Mouse (Mus musculus): ENCODE measurements around the gene Smu1. TPM values are rescaled to one million over a fixed set of nuclear protein-coding genes. Genes with fewer than 3 reads are reported as not detected.
A peak's percentile ranks its signal among the peaks of the same experiment; 100 is the strongest.

Smu1 gene
- polyA plus RNA-seq, 1 experiment from 2014 or later = 139 TPM

DNA sequence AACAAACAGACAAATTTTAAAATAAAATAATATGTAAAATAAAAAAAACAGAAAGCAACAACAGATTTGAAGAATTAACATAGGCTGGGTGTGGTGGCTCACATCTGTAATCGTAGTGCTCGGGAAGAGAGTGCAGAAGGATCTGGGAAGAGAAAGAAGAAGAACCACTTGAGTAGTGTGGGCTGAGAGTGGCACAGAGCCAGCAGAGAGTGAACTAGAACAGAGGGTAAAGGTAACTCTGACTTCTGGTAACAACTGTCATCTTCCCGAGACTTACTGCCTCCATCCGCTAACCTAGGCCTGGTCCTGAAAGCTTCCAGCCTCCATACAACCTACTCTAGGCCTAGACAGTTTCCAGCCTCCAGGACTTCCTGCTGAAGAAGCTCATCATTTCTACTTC lies 33.5 kb upstream of the Smu1 start:
- Histone ChIP-seq H3K4me1 (replicated peaks; ENCODE audit: control insufficient read depth, insufficient read depth, low read length) (no peaks in the 10 kb centered on the region), H3K27me3 (ENCODE audit: control insufficient read depth, insufficient read depth, low read depth, low read length) (no peaks in the 10 kb centered on the region), H3K36me3 (ENCODE audit: control insufficient read depth, insufficient read depth, low read length) (no peaks in the 10 kb centered on the region), H3K9ac (ENCODE audit: low read length) (no peak overlapping the region), H3K4me2 (ENCODE audit: low read depth, low read length) (no peak overlapping the region), H3K27ac (ENCODE audit: low read length) (no peak overlapping the region), H3K9me3 (ENCODE audit: control insufficient read depth, low read length) (no peaks in the 10 kb centered on the region), H3K4me3 (ENCODE audit: low read length) (no peak overlapping the region)
- WGBS = 89% methylated on average over 4 of the region's 4 CpGs
- no peak for ATAC-seq (ENCODE audit: low read depth)

DNA sequence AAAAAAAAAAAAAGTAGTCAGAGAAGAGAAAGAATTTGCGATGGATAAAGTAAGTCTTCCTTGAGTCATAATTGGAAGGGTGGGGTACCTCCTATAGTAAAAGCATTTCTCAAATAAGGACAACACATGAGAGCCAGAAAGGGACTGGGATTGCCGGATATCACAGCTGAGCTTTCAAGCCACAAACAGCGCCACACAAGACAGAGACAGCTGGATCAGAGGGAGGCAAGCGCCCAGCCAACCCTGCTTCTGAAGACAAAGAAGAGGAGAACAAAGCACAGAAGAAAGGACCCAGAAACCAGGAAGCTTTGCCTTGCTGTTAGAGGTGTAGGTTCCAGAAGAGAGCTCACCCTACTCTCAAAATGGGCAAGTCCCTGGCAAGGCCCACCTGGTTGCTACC lies 28.9 kb upstream of the Smu1 start:
- Histone ChIP-seq H3K27me3 (ENCODE audit: control insufficient read depth, insufficient read depth, low read depth, low read length) (no peaks in the 10 kb centered on the region), H3K4me1 (replicated peaks; ENCODE audit: control insufficient read depth, insufficient read depth, low read length) (0 out of 2 replicates have a peak, but pooled peaks cover under 1% of the 10 kb centered on the region), H3K36me3 (ENCODE audit: control insufficient read depth, insufficient read depth, low read length) (no peaks in the 10 kb centered on the region), H3K9ac (ENCODE audit: low read length) (no peak overlapping the region), H3K27ac (ENCODE audit: low read length) (no peak overlapping the region), H3K4me2 (ENCODE audit: low read depth, low read length) (no peak overlapping the region), H3K4me3 (ENCODE audit: low read length) (no peak overlapping the region), H3K9me3 (ENCODE audit: control insufficient read depth, low read length) (no peaks in the 10 kb centered on the region)
- no peak for ATAC-seq (ENCODE audit: low read depth)
- WGBS = 92% methylated on average over 4 of the region's 4 CpGs

- WGBS = 67% methylated on average over 9 of the region's 9 CpGs
- Histone ChIP-seq H3K27ac (ENCODE audit: low read length) (no peak overlapping the region), H3K4me1 (replicated peaks; ENCODE audit: control insufficient read depth, insufficient read depth, low read length) (0 out of 2 replicates have a peak, but pooled peaks cover 2% of the 10 kb centered on the region), H3K9ac (ENCODE audit: low read length) (no peak overlapping the region), H3K4me3 (ENCODE audit: low read length) (no peak overlapping the region), H3K9me3 (ENCODE audit: control insufficient read depth, low read length) (no peaks in the 10 kb centered on the region), H3K36me3 (ENCODE audit: control insufficient read depth, insufficient read depth, low read length) (no peaks in the 10 kb centered on the region), H3K27me3 (ENCODE audit: control insufficient read depth, insufficient read depth, low read depth, low read length) (no peaks in the 10 kb centered on the region), H3K4me2 (ENCODE audit: low read depth, low read length) (no peak overlapping the region)
- ATAC-seq (ENCODE audit: low read depth) = no peak
These were observed 28.0 kb upstream of the Smu1 start for GRCm38 (mm10) chr4:40785620-40786166.

GRCm38 (mm10) chr4:40784556-40785169 lies 26.9 kb upstream of the Smu1 start:
- H3K4me1 ChIP-seq (replicated peaks; ENCODE audit: control insufficient read depth, insufficient read depth, low read length) = 0 out of 2 replicates have a peak, but pooled peaks cover 2% of the 10 kb centered on the region
- WGBS = 41% methylated on average over 10 of the region's 10 CpGs
- no peaks in the 10 kb centered on the region for H3K9me3 ChIP-seq (ENCODE audit: control insufficient read depth, low read length)
- no peaks in the 10 kb centered on the region for H3K27me3 ChIP-seq (ENCODE audit: control insufficient read depth, insufficient read depth, low read depth, low read length)
- no peak overlapping the region for H3K4me3 ChIP-seq (ENCODE audit: low read length)
- no peaks in the 10 kb centered on the region for H3K36me3 ChIP-seq (ENCODE audit: control insufficient read depth, insufficient read depth, low read length)
- H3K9ac ChIP-seq (ENCODE audit: low read length) = no peak overlapping the region
- ATAC-seq (ENCODE audit: low read depth) = peak; percentile 66
- peak overlapping the region; percentile 23 for H3K27ac ChIP-seq (ENCODE audit: low read length)
- H3K4me2 ChIP-seq (ENCODE audit: low read depth, low read length) = no peak overlapping the region

DNA sequence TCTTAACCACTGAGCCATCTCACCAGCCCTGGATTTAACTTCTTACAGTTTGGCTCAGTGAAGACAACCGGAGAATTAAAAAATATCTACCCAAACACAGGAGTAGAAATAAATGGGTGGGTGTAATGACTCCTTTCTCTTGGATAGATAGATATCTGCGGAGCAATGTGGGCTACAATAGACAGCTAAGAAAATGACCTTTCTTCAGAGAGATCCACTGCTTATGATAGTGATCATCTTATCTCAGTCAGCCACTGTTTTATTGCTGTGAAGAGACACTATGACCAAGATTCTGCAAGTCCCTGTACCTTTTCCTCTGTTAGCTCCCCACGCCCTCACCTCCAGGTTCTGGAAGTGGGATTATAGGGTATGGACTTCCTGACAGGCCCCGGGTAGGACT lies 25.3 kb upstream of the Smu1 start:
- WGBS = 92% methylated on average over 4 of the region's 4 CpGs

GRCm38 (mm10) chr4:40781797-40782495 lies 24.2 kb upstream of the Smu1 start:
- Histone ChIP-seq H3K36me3 (ENCODE audit: control insufficient read depth, insufficient read depth, low read length) (no peaks in the 10 kb centered on the region), H3K4me2 (ENCODE audit: low read depth, low read length) (no peak overlapping the region), H3K4me3 (ENCODE audit: low read length) (no peak overlapping the region), H3K9me3 (ENCODE audit: control insufficient read depth, low read length) (no peaks in the 10 kb centered on the region), H3K9ac (ENCODE audit: low read length) (no peak overlapping the region), H3K4me1 (replicated peaks; ENCODE audit: control insufficient read depth, insufficient read depth, low read length) (peaks cover 6% of the 10 kb centered on the region; the same call in 1 of the 2 replicates), H3K27ac (ENCODE audit: low read length) (no peak overlapping the region), H3K27me3 (ENCODE audit: control insufficient read depth, insufficient read depth, low read depth, low read length) (no peaks in the 10 kb centered on the region)
- ATAC-seq (ENCODE audit: low read depth) = no peak
- 43% methylated on average over 8 of the region's 8 CpGs for WGBS

More for the DNA sequence above, 25.3 kb upstream of the Smu1 start:
- H3K9me3 ChIP-seq (ENCODE audit: control insufficient read depth, low read length) = no peaks in the 10 kb centered on the region
- H3K36me3 ChIP-seq (ENCODE audit: control insufficient read depth, insufficient read depth, low read length) = no peaks in the 10 kb centered on the region
- H3K4me3 ChIP-seq (ENCODE audit: low read length) = no peak overlapping the region
- no peaks in the 10 kb centered on the region for H3K27me3 ChIP-seq (ENCODE audit: control insufficient read depth, insufficient read depth, low read depth, low read length)
- H3K9ac ChIP-seq (ENCODE audit: low read length) = no peak overlapping the region
- H3K27ac ChIP-seq (ENCODE audit: low read length) = no peak overlapping the region
- no peak overlapping the region for H3K4me2 ChIP-seq (ENCODE audit: low read depth, low read length)
- H3K4me1 ChIP-seq (replicated peaks; ENCODE audit: control insufficient read depth, insufficient read depth, low read length) = 0 out of 2 replicates have a peak, but pooled peaks cover 2% of the 10 kb centered on the region
- ATAC-seq (ENCODE audit: low read depth) = no peak

DNA sequence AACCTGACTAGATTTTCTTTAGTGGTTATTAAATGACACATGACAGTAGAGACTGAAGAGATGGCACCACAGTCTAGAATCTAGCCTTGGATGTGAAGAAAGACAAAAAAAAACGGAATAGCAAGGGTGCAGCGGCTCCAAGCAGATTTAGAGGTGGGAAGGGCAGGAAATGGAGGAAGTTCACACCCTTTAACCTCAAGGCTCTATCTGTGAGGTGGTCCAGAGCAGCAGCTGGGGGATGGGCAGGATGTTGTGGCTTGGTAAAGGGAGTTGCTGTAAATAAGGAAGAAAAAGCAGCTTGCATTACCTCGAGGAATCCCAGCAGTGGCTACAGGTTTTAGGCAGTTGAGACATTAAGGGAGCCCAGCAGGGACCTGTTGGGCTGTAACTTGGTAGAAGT lies 23.4 kb upstream of the Smu1 start:
- H3K9me3 ChIP-seq (ENCODE audit: control insufficient read depth, low read length) = no peaks in the 10 kb centered on the region
- H3K4me1 ChIP-seq (replicated peaks; ENCODE audit: control insufficient read depth, insufficient read depth, low read length) = peaks cover 7% of the 10 kb centered on the region; the same call in 1 of the 2 replicates
- no peak for ATAC-seq (ENCODE audit: low read depth)
- no peak overlapping the region for H3K4me2 ChIP-seq (ENCODE audit: low read depth, low read length)
- H3K9ac ChIP-seq (ENCODE audit: low read length) = no peak overlapping the region
- no peak overlapping the region for H3K4me3 ChIP-seq (ENCODE audit: low read length)
- H3K27ac ChIP-seq (ENCODE audit: low read length) = no peak overlapping the region
- H3K27me3 ChIP-seq (ENCODE audit: control insufficient read depth, insufficient read depth, low read depth, low read length) = no peaks in the 10 kb centered on the region
- H3K36me3 ChIP-seq (ENCODE audit: control insufficient read depth, insufficient read depth, low read length) = no peaks in the 10 kb centered on the region
- 19% methylated on average over 3 of the region's 3 CpGs for WGBS

GRCm38 (mm10) chr4:40778656-40779055 lies 20.9 kb upstream of the Smu1 start:
- WGBS = 80% methylated on average over 6 of the region's 6 CpGs
- no peaks in the 10 kb centered on the region for H3K27me3 ChIP-seq (ENCODE audit: control insufficient read depth, insufficient read depth, low read depth, low read length)
- ATAC-seq (ENCODE audit: low read depth) = no peak

GRCm38 (mm10) chr4:40777116-40777515 lies 19.4 kb upstream of the Smu1 start:
- H3K9me3 ChIP-seq (ENCODE audit: control insufficient read depth, low read length) = no peaks in the 10 kb centered on the region
- 32% methylated on average over 2 of the region's 2 CpGs for WGBS
- no peaks in the 10 kb centered on the region for H3K27me3 ChIP-seq (ENCODE audit: control insufficient read depth, insufficient read depth, low read depth, low read length)
- H3K4me2 ChIP-seq (ENCODE audit: low read depth, low read length) = no peak overlapping the region
- H3K9ac ChIP-seq (ENCODE audit: low read length) = no peak overlapping the region
- no peaks in the 10 kb centered on the region for H3K36me3 ChIP-seq (ENCODE audit: control insufficient read depth, insufficient read depth, low read length)
- no peak overlapping the region for H3K4me3 ChIP-seq (ENCODE audit: low read length)
- peaks cover 18% of the 10 kb centered on the region for H3K4me1 ChIP-seq (replicated peaks; ENCODE audit: control insufficient read depth, insufficient read depth, low read length)
- no peak for ATAC-seq (ENCODE audit: low read depth)
- no peak overlapping the region for H3K27ac ChIP-seq (ENCODE audit: low read length)

More at GRCm38 (mm10) chr4:40778656-40779055, 20.9 kb upstream of the Smu1 start:
- Histone ChIP-seq H3K27ac (ENCODE audit: low read length) (no peak overlapping the region), H3K9ac (ENCODE audit: low read length) (no peak overlapping the region), H3K4me1 (replicated peaks; ENCODE audit: control insufficient read depth, insufficient read depth, low read length) (peaks cover 14% of the 10 kb centered on the region), H3K4me3 (ENCODE audit: low read length) (no peak overlapping the region), H3K9me3 (ENCODE audit: control insufficient read depth, low read length) (no peaks in the 10 kb centered on the region), H3K4me2 (ENCODE audit: low read depth, low read length) (no peak overlapping the region), H3K36me3 (ENCODE audit: control insufficient read depth, insufficient read depth, low read length) (no peaks in the 10 kb centered on the region)

All from lung, embryonic 16.5 days (tissue).